Mouse (Mus musculus): Measurements from ENCODE around the gene Lrfn3. TPM values are rescaled to one million over a fixed set of nuclear protein-coding genes. Genes with fewer than 3 reads are reported as not detected.
A peak's percentile ranks its signal among the peaks of the same experiment; 100 is the strongest.

The Lrfn3 gene
- total and polyA plus RNA-seq, 2 experiments from 2014 or later = 20.3 to 28.0 TPM

DNA sequence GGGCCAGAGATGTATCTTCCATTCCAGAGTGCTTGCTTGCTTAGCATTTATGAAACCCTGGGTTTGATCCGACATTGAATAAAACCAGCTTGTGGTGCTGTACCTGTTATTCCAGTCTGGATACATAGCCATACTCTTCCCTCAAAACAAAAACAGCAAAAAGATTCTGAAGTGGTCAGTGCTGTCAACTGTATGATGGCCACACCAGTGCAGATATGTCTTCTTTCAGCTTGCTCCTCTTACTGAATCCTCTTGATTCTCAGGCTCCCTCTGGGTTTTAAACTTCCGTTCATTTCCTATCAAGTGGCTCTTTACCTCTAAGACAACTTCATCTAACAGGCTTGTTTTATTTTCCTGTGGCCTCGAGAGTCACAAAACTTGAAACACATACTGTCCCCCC is 38.8 kb downstream of the Lrfn3 start, which contains the start of gene Sdhaf1:
Sdhaf1 (minus strand) TSS at position 101 of the 400 bp plus-strand sequence.
- TF ChIP-seq CTCF (IDR thresholded peaks at IDR 0.05; ENCODE audit: low read depth) = no peak
- peaks cover 7% of the 10 kb centered on the region for H3K4me1 ChIP-seq (ENCODE audit: insufficient read depth)
- 72% methylated on average over 3 of the region's 3 CpGs for WGBS
- no peaks in the 10 kb centered on the region for H3K27me3 ChIP-seq (ENCODE audit: insufficient read depth, low read length)
- H3K4me3 ChIP-seq (ENCODE audit: low read depth, low read length) = no peak within 1 kb of the TSS
- no peaks in the 10 kb centered on the region for H3K9me3 ChIP-seq (ENCODE audit: low read length)
- peak within 1 kb of the TSS; percentile 80; the same call in 1 of the 2 replicates for H3K4me2 ChIP-seq (ENCODE audit: low read depth)
- H3K36me3 ChIP-seq (ENCODE audit: insufficient read depth) = no peaks in the 10 kb centered on the region
- no peak within 1 kb of the TSS for H3K9ac ChIP-seq
- DNase-seq (no peak), ATAC-seq (no peak)
- H3K27ac ChIP-seq (ENCODE audit: low read depth, low read length) = no peak within 1 kb of the TSS

DNA sequence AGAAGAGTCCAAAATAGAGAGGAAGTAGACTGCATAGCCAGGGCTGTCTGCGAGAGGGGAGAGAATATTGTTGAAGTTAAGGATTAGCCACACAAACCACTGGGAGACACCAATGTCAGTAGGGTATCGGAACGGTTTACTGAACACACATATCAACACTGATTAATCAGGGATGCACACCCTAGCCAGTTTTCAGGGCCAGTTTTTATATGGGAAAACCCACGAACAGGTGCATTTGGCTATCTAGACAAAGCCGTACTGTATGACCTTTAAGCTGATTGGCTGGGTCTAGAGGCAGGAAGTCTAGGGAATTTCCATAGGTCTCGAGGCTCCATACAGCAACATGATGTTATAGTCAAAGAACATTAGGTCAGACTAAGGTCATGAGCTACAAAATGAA is 39.7 kb downstream of the Lrfn3 start:
- no peak for DNase-seq
- no peak overlapping the region for H3K9ac ChIP-seq

DNA sequence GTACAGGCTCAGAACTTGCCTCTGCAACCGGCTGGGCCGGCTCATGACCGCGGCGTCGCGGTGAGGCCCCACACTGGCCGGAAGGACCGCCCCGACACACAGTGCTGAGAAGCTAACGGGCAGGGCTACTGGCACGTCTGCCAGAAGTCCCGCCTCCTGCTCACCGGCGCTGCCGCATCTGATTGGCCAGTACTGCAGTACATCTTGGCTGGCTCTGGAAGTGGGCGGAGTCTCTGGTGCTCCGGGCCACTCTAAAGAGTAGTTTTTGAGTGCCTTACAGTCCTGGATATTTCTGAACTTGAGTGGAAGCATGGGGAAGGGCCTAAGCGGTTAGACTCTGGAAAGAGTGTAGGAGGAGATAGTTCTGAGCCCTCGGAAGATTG is 40.3 kb downstream of the Lrfn3 start:
- Histone ChIP-seq H3K4me3 (ENCODE audit: low read depth, low read length) (peak overlapping the region; percentile 71), H3K27me3 (ENCODE audit: insufficient read depth, low read length) (no peaks in the 10 kb centered on the region), H3K27ac (ENCODE audit: low read depth, low read length) (peak overlapping the region; percentile 77), H3K9me3 (ENCODE audit: low read length) (no peaks in the 10 kb centered on the region), H3K4me1 (ENCODE audit: insufficient read depth) (peaks cover 7% of the 10 kb centered on the region), H3K36me3 (ENCODE audit: insufficient read depth) (no peaks in the 10 kb centered on the region), H3K9ac (peak overlapping the region; percentile 68), H3K4me2 (ENCODE audit: low read depth) (peak overlapping the region; percentile 80)
- ATAC-seq (peak; percentile 100), DNase-seq (peak; percentile 96)
- TF ChIP-seq CTCF (IDR thresholded peaks at IDR 0.05; ENCODE audit: low read depth) = no peak
- 1% methylated on average over 20 of the region's 20 CpGs for WGBS

More for the DNA sequence above, 39.7 kb downstream of the Lrfn3 start:
- 31% methylated on average over 6 of the region's 6 CpGs for WGBS
- ATAC-seq = no peak
- no peak for TF ChIP-seq CTCF (IDR thresholded peaks at IDR 0.05; ENCODE audit: low read depth)
- no peak overlapping the region for H3K27ac ChIP-seq (ENCODE audit: low read depth, low read length)
- H3K36me3 ChIP-seq (ENCODE audit: insufficient read depth) = no peaks in the 10 kb centered on the region
- no peak overlapping the region for H3K4me3 ChIP-seq (ENCODE audit: low read depth, low read length)
- no peaks in the 10 kb centered on the region for H3K9me3 ChIP-seq (ENCODE audit: low read length)
- H3K27me3 ChIP-seq (ENCODE audit: insufficient read depth, low read length) = no peaks in the 10 kb centered on the region
- peak overlapping the region; percentile 80 for H3K4me2 ChIP-seq (ENCODE audit: low read depth)
- H3K4me1 ChIP-seq (ENCODE audit: insufficient read depth) = peaks cover 7% of the 10 kb centered on the region

DNA sequence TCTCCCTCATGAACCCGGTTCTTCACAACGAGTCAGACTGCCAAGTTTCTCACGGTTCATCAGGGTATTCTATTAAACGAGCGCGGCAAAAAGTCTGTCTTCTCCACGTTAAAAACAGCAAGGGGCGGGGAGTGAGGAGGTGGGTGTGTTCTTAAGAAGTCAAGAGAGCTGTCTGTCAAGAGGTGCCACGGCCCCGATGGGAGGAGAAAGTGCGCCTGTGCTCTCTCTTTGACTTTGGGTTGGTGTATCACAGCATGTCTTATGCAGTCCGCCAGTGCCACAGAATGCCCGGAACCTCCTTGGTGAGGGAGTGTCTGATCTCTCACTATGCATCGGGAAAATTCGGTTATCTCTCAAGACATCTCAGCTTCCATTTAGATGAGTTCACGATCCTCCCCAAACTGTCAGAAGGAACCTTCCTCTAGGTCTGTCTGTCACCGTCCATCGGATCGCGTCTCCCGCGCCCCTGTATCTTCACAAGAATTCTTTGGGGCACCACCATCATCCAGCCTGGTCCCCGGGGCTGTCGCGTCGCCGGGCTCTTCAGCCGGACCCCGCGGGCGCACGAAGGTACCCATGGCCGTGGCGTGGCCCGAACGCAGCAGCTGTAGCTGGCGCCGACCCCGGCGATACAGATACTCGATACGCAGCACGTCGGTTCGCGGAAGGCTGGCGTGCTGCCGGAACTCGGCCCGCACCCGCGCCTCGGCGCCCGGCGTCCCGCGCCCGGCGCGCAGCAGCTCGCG is 40.9 kb downstream of the Lrfn3 start, which contains the start of gene E130208F15Rik:
E130208F15Rik (plus strand) TSS at position 202 of the 746 bp plus-strand sequence.
- TF ChIP-seq CTCF (IDR thresholded peaks at IDR 0.05; ENCODE audit: low read depth) = no peak
- H3K4me2 ChIP-seq (ENCODE audit: low read depth) = peak within 1 kb of the TSS; percentile 80
- peak within 1 kb of the TSS; percentile 77 for H3K27ac ChIP-seq (ENCODE audit: low read depth, low read length)
- no peaks in the 10 kb centered on the region for H3K36me3 ChIP-seq (ENCODE audit: insufficient read depth)
- ATAC-seq = peak; percentile 71
- no peaks in the 10 kb centered on the region for H3K9me3 ChIP-seq (ENCODE audit: low read length)
- H3K4me3 ChIP-seq (ENCODE audit: low read depth, low read length) = peak within 1 kb of the TSS; percentile 71
- peak within 1 kb of the TSS; percentile 68 for H3K9ac ChIP-seq
- H3K27me3 ChIP-seq (ENCODE audit: insufficient read depth, low read length) = no peaks in the 10 kb centered on the region
- H3K4me1 ChIP-seq (ENCODE audit: insufficient read depth) = peaks cover 7% of the 10 kb centered on the region
- DNase-seq = peak; percentile 72
- WGBS = under 1% methylated on average over 63 of the region's 63 CpGs

DNA sequence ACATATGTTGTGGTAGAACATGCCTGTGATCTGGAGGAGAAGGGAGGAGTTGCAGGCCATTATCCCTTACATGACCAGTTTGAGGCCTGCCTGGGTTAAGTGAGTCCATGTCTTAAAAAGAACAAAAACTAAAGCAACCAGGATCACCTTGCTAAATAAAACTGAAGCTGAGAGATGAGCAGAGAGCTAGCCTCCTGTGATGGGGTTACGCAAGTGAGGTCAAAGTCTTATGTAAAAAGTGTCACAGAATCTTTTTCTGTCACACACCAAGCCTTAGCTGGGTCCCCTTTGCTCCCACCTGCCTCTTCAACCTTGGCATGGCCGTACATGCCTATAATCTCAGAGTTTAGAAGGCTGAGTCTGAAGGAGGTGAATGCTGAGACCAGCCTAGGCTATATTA is 41.6 kb downstream of the Lrfn3 start:
- DNase-seq (no peak), ATAC-seq (no peak)
- Histone ChIP-seq H3K36me3 (ENCODE audit: insufficient read depth) (no peaks in the 10 kb centered on the region), H3K9ac (0 out of 2 replicates have a peak overlapping the region, but pooled peaks have one; percentile 68), H3K9me3 (ENCODE audit: low read length) (no peaks in the 10 kb centered on the region), H3K4me2 (ENCODE audit: low read depth) (peak overlapping the region; percentile 80), H3K27ac (ENCODE audit: low read depth, low read length) (no peak overlapping the region), H3K4me3 (ENCODE audit: low read depth, low read length) (no peak overlapping the region), H3K4me1 (ENCODE audit: insufficient read depth) (peaks cover 7% of the 10 kb centered on the region), H3K27me3 (ENCODE audit: insufficient read depth, low read length) (no peaks in the 10 kb centered on the region)
- WGBS = 89% methylated on average over 2 of the region's 2 CpGs
- TF ChIP-seq CTCF (IDR thresholded peaks at IDR 0.05; ENCODE audit: low read depth) = no peak

DNA sequence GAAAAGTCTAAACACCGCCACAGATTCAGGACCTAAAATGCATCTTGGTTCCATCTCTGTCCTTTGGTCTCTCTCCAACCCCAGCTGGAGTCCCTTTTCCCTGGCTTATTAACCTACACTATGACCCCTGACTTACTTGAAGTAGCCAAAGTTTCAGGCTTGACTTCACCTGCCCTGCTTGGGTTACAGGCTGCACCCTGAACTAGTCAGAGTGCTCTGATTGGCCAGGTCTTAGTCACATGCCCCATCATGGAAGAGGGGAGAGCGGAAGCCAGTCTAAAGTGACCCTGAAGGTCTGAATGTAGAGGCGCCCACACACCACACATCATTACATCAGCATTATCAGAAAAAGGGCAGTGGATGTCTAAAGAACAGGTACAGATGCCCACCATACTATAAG is 44.4 kb downstream of the Lrfn3 start:
- TF ChIP-seq CTCF (IDR thresholded peaks at IDR 0.05; ENCODE audit: low read depth) = no peak
- no peak overlapping the region for H3K4me2 ChIP-seq (ENCODE audit: low read depth)
- peaks cover 7% of the 10 kb centered on the region for H3K4me1 ChIP-seq (ENCODE audit: insufficient read depth)
- ATAC-seq (no peak), DNase-seq (no peak)
- WGBS = 90% methylated on average over 3 of the region's 3 CpGs
- H3K27me3 ChIP-seq (ENCODE audit: insufficient read depth, low read length) = no peaks in the 10 kb centered on the region
- no peak overlapping the region for H3K4me3 ChIP-seq (ENCODE audit: low read depth, low read length)
- H3K9me3 ChIP-seq (ENCODE audit: low read length) = no peaks in the 10 kb centered on the region
- H3K27ac ChIP-seq (ENCODE audit: low read depth, low read length) = no peak overlapping the region
- no peak overlapping the region for H3K9ac ChIP-seq
- 0 out of 2 replicates have a peak, but pooled peaks cover 2% of the 10 kb centered on the region for H3K36me3 ChIP-seq (ENCODE audit: insufficient read depth)

Data from forebrain, postnatal 0 days (tissue).